Mouse (Mus musculus) gastrocnemius, adult 8-10 months (tissue): Measurements from ENCODE around the gene Sh3gl3. TPM values are rescaled to one million over a fixed set of nuclear protein-coding genes. Genes with fewer than 3 reads are reported as not detected.

Experiments
- total RNA-seq, 4 experiments: library from RNA; stranded (reverse); gene quantifications; 2 replicates each; pipeline ENCODE4 v1.2.4; 2022

Gene Sh3gl3
- total RNA-seq, 4 experiments from 2014 or later: 0.27 to 0.82 TPM; not detected in 2

Other genes with a start within 250 kb of the Sh3gl3 start
- gene Hdgfl3, start 239.4 kb upstream of the Sh3gl3 start, total RNA-seq: 1 to 10 TPM in 3 of 4 experiments, under 1 TPM in 1; 0.99 to 1.5 (median 1.5) TPM
- not detected for gene Bnc1, start 181.5 kb upstream of the Sh3gl3 start, total RNA-seq
- gene Adamtsl3, start 161.9 kb downstream of the Sh3gl3 start, total RNA-seq: 1 to 10 TPM; 3.5 to 5.3 (median 4.4) TPM